Mouse (Mus musculus) sigmoid colon, adult 10 weeks (tissue): Measurements from ENCODE around the gene H2al1c. TPM values are rescaled to one million over a fixed set of nuclear protein-coding genes. Genes with fewer than 3 reads are reported as not detected.

Experiments
- polyA plus RNA-seq: library from polyadenylated mRNA; stranded (reverse); fragments of 350-450 nt; fragmentation: Illumina TruSeq; extraction: RNeasy Lipid Tissue Mini Kit (QIAGEN cat#74804); gene quantifications from one replicate; pipeline ENCODE4 v1.2.3, GENCODE M21; 2014; ENCODE audit warnings: low read depth, low replicate concordance

H2al1c gene
- not detected for polyA plus RNA-seq

GRCm38 (mm10) chrX:11305355-11305754 lies at the start of gene H2al1c:
TSS of gene H2al1c (plus strand) at chrX:11305655.

GRCm38 (mm10) chrX:11298957-11299356 lies 6.5 kb upstream of the H2al1c start, which contains the start of gene H2al1a:
TSS of gene H2al1a (plus strand) at chrX:11299257.

GRCm38 (mm10) chrX:11302132-11302531 lies 3.3 kb upstream of the H2al1c start, which contains the start of gene H2al1b:
TSS of gene H2al1b (plus strand) at chrX:11302432.

GRCm38 (mm10) chrX:11308524-11308923 lies 3.1 kb downstream of the H2al1c start, which contains the start of gene H2al1d:
TSS of gene H2al1d (plus strand) at chrX:11308824.

GRCm38 (mm10) chrX:11311634-11312033 lies 6.2 kb downstream of the H2al1c start, which contains the start of gene H2al1e:
TSS of gene H2al1e (plus strand) at chrX:11311934.

GRCm38 (mm10) chrX:11314858-11315257 lies 9.4 kb downstream of the H2al1c start, which contains the start of gene H2al1f:
TSS of gene H2al1f (plus strand) at chrX:11315158.

GRCm38 (mm10) chrX:11317956-11318355 lies 12.5 kb downstream of the H2al1c start, which contains the start of gene H2al1g:
TSS of gene H2al1g (plus strand) at chrX:11318256.

GRCm38 (mm10) chrX:11321192-11321591 lies 15.7 kb downstream of the H2al1c start, which contains the start of gene H2al1h:
TSS of gene H2al1h (plus strand) at chrX:11321492.

GRCm38 (mm10) chrX:11324359-11324758 lies 18.9 kb downstream of the H2al1c start, which contains the start of gene H2al1i:
TSS of gene H2al1i (plus strand) at chrX:11324659.

GRCm38 (mm10) chrX:11327522-11327921 lies 22.1 kb downstream of the H2al1c start, which contains the start of gene H2al1j:
TSS of gene H2al1j (plus strand) at chrX:11327822.

Other genes with a start within 250 kb of the H2al1c start
- not detected for gene H2al1a, start 6.4 kb upstream of the H2al1c start, polyA plus RNA-seq
- not detected for gene H2al1b, start 3.2 kb upstream of the H2al1c start, polyA plus RNA-seq
- not detected for gene H2al1d, start 3.2 kb downstream of the H2al1c start, polyA plus RNA-seq
- gene H2al1e, start 6.3 kb downstream of the H2al1c start, polyA plus RNA-seq, result not detected
- gene H2al1f, start 9.5 kb downstream of the H2al1c start, polyA plus RNA-seq, result not detected
- not detected for gene H2al1g, start 12.6 kb downstream of the H2al1c start, polyA plus RNA-seq
- gene H2al1h, start 15.8 kb downstream of the H2al1c start, polyA plus RNA-seq, result not detected
- gene H2al1i, start 19.0 kb downstream of the H2al1c start, polyA plus RNA-seq, result not detected
- not detected for gene H2al1j, start 22.2 kb downstream of the H2al1c start, polyA plus RNA-seq